Mouse (Mus musculus) MN1 (cell line): ENCODE results near the gene Apba2.

Experiments
- DNase-seq: peaks from one replicate; pipeline ENCODE4 v3.0.0-alpha.2; 2016; ENCODE audit warnings: low spot score

Apba2 gene

DNA sequence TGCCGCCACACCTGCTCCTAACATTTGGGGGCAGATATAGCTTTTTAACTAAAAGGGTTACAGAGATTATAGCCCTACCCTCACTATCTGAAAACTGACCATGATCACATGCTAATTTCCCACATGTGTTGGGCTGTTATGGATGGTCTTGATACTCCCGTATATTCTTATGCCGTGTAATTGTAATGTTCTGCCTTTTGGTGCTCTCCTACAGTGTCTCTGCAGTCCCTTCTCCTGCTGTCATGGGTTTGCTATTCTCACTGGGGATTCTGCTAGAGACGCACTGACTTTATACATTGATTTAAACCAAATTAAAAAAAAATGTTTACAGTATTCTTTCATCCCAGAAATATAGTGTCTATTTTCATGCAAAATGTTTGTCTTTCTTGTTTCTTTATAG, 157.4 kb downstream of the Apba2 start:
- no peak for DNase-seq

DNA sequence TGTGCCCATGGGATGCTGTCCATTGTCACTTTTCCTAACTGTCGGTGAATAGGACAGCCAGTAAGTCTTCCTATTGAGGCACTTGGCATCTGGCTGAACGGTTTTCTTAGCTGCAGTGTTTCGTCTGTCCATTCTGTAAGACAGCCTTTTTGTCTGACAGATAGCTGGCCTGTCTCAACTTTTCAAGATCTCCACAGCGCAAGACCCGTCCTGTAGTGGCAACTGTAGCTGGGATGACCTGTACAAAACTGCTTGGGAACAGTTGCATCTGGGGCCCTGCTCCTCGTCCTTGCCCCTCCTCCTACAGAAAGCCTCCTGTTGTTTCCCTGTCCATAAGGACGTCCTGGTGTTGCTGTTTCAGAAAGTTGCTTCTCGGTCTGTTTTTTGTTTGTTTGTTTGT, 157.8 kb downstream of the Apba2 start:
- no peak for DNase-seq

DNA sequence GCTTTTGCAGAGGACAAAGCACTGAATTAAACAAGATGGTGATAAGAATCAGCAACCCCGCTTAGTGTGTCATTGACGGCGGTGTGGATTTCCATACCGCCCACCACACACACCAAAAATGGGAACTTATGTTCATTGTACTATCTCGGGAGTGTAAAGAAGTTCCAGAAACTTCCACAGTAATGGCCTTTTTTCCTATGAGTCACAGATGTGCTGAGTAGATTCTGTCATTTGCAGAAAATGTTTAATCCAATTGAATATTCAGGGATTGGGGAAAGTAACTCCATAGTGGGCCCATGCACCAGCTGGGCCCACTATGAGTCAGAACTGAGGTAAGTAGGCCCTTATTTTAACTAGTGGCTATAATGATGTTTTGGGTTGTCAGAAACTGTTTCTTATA, 161.0 kb downstream of the Apba2 start:
- no peak for DNase-seq

DNA sequence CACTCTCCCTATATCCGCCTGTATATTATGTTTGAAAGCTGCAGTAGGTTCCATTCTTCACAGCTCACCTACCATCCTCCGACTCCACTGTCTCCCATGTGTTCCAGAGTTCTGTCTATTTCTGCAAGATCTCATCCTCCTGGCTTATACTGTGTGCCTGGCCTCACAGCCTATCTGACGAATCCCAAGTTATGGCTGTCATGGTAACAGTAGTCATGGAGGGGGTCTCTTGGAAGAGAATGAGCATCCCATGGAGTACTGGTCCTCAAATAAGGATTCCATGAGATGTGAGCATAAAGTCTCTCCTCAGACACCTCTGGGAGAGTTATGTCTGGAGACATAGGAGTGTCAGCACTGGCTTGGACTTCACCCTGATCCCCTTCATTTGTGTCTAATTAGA, 162.1 kb downstream of the Apba2 start:
- DNase-seq: no peak

DNA sequence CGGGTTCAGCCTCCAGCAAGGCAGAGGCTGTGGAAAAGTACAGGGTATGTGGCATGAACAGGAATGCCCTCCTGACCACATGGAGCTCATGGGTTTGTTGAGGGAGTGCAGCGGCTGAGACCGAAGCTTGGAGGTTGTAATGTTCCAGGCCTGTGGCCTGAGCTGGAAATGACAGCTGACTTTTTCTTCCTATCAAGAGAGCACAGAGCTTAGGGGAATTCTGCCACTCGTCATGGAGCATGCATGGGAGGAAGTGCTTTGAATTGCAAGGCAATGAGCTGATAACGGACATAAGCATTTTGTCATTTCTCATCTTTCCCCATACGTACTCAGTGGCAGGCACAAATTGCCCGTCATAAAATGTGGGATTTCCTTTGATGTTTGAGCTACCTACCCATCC, 163.6 kb downstream of the Apba2 start:
- DNase-seq: no peak

DNA sequence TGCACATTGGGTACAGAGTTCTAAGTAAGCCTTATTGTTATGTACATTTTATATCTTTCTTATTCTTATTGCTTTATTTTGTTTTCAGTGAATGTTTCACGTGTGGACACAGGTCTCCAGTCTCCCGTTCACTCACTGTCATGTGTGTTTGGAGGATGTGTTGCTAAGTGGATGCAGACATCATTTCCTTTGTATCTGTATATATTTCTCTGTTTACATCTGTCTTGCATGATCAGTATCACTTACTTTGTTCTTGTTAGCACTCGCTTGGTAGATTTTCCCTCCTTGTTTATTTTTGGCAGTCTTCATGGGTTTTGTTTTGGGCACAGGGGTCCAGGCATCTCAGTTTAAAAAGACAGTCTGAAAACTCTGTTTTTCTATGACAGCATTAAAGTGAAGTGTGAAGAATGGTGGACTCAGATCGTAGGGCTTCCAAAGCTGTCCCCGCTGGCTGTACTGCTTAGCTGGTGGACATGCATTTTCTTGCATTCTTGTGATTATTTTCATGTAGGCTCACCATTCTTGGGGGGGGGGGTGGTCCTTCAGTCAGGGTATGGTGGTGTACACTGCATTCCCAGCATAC, 164.3 kb downstream of the Apba2 start:
- DNase-seq: no peak

DNA sequence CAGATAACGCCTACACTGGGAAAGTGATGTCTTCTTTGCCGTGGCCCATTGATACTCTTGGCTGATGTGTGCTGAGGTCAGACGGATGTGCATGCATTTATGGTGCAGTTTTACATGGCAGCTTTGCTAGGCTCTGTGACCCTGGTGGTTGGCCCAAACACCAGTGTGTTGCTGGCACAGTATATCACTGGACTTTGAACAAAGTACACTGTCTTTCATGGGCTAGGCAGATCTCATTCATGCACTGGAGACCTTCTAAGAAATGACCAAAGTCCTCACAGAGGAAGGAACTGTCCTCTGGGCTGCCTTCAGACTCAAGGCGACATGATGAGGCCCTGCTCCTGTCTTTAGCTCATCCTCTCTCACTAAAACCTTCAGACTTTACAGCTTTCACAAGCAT, 166.5 kb downstream of the Apba2 start:
- DNase-seq: no peak

DNA sequence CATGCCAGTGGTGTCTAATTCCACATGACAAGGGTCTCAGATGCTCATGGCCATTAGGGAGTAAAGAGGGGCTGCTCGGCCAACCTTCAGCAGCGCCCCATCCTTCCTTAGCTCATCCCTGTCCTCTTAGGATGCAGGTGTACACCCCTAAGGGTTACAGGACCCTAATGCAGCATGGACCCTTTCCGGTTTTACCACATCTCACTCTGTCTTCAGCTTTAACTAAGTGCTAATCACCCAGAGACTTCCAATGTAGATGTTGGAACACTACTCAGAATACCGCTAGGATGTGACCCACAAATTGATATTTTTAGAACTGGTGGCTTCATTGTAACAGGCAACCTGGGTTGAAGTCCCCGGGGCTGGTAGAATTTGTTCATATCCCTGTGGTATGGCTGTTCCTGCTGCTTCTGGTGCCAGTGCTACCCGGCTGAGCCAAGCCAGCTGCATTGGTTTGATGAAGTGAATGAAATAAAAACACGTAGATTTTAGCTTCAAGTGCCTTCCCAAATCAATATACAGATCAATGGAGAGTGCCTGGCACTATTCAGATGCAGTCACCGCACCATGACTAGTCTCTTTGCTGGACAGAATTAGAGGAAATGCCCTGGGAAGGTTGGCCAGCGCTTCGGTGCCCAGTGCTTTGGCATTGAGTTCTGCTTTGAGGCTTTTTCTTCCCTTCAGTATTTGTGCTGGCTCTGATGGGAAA, 178.4 kb downstream of the Apba2 start:
- DNase-seq: no peak

DNA sequence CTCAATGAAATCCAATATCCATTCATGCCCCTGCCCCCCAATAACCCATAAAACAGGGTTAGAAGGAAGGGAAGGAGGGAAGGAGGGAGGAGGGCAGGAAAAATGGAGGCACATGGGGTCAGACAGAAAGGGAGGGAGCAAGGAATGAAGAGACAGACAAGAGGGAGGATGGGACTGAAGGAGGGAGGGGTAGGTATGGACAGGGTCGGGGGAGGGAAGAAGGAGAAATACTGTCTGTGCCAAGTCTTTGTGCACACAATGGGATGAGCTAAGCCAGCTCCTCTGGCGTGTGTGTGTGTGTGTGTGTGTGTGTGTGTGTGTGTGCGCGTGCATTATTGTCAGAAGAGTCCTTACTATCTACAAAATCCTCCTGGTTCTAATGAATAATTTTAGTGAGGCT, 183.4 kb downstream of the Apba2 start:
- DNase-seq: no peak

DNA sequence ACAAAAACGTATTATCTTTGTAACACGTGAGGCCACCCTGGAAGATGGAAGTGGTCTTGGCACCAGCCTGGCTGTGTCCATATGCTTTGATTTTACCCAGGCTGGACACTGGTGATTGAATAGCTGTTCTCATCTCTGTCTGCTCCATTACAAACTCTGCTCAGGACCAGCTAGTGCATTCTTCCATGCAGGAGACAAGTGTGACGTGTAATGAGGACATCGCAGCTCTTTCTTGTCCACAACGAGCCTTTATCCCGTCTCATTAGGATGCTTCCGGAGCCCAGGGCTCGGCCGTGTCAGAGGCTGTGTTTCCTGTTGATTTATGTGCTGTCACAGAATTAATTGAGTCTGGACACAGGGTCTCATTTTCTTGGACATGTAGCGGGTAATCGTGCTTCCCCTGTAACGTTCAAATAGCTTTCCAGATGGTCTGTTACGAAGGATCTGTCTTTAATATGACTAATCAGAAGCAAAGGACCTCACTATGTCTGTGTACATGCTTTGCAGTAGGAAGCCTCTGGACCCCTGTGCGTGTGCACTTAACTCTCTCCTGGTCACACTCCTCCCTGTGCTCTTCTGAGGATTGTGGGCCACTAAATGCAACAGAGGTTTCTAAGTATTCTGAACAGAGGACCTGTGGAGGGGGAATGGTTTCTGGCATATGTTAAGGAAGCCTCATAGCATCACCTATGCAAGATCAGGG, 186.8 kb downstream of the Apba2 start:
- DNase-seq: no peak

DNA sequence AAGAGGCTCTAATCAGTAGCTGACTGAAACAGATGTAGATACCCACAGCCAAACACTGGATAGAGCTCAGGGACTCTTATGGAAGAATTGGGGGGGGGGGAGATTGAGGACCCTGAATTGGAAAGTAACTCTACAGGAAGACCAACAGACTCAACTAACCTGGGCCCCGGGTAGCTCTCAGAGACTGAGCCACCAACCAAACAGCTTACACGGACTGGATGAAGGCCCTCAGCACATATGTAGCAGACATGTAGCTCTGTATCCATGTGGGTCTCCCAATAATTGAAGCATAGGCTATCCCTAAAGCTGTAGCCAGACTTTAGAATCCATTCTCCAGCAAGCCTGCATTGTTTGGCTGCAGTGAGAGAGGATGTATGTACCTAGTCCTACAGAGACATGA, 190.3 kb downstream of the Apba2 start:
- no peak for DNase-seq

DNA sequence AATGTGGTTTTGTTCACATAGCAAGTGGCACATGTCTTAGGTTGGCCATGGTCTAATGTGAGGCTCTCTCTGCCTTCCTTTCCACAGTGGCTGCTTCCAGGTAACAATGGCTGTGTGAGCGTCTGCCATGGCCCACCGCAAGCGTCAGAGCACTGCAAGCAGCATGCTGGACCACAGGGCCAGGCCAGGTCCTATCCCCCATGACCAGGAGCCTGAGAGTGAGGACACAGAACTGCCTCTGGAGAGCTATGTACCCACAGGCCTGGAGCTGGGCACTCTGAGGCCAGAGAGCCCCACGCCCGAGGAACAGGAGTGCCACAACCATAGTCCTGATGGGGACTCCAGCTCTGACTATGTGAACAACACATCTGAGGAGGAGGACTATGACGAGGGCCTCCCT, 193.4 kb downstream of the Apba2 start:
- DNase-seq: no peak

DNA sequence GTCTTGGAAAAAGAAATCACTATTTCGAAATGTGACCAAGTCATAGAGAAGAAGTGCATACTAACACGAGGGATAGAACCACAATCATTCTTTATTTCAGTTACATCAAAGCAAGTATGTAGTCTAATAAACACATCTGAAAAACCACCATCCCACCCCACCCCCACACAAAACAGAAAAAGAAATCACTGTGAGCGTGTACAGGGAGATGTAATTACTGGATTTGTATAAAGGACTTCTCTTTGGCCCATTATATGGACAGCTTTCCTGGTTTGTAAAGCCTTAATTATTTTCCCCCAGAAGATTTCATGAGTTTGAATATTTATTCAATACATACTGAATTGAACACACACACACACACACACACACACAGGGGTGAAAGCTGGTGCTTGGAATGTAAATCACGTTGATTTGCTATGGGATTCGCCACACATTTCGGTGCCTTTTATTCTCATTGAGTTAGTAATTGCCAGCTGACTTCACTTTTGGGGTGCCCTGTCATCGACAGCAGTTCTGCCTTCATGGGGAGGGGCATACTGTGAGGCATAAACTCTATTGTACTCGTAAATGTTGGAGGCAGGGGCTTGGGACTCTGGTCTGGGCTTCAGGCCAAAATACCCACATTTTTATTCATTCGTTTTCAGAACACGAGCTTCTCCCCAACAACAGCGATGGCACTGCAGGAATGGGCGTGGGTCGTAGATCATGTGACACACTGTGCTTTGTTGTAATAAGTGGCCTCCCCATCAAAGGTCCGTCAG, 195.2 kb downstream of the Apba2 start:
- no peak for DNase-seq

DNA sequence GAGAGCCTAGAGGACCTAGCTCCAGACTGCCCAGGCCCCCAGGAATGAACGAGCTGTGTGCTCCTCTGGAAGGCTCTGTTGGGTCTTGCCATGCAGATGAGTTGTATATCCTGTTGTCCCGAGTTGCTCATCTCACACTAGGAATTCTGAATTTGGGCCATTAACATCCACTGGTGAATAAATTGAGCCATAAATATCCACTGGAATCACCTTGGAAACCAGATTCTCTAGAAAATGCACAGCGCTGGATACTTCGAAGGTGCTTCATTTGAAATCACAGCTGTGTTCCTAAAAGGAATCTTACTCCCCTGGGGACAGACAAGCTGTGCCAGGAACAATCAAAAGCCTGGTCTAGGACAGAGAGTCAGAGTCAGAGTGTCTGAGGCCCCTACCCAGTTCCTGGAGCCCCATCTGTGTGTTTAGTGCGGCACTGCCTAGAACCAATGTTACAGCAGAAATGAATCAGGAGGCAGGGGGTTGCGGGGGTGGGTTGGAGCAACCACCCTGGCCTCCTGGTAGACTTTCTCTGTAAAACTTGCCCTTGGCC, 196.4 kb downstream of the Apba2 start:
- no peak for DNase-seq

DNA sequence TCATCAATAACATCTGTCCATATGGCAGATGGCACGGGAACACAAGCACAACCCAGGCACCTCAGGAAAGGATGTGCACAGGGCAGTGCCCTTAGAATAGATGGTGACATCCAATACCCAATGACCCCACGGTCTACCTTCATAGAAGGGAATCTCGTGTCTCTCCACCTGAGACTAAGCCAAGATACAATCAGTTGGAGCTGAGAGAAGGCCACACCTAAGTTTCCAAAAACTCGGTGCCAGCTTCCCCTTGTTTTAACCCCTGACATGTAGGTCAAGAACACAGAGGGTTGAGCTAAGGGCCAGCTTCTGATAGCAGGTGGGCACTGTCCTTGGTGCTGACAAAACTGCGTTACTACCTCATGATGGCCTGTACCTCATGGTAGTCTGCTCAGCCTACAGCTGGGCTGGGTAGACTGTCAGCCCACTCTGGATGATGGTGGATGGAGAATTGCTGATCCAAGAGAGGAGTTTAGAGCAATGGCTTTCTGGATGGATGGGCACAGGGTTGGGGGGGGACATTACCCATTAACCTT, 202.6 kb downstream of the Apba2 start:
- no peak for DNase-seq

DNA sequence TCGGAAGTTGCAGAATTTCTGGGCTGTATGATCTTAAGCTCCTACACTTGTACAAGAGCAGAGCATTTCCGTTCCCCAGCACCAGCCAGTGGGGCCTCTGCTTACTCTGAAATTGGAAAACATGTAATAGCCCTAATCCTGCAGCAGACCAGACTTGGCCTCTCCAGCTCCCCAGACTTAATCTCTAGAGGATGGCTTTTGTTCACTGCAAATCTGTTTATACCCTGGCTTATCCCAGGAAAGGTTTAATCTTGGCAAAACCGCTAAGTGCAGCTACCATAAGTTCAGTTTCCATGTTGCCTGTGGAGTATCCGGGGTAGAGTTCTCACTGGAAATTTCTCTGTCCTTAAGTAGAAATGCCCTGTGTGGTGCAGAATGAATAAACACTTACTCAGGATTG, 206.7 kb downstream of the Apba2 start:
- DNase-seq: no peak

DNA sequence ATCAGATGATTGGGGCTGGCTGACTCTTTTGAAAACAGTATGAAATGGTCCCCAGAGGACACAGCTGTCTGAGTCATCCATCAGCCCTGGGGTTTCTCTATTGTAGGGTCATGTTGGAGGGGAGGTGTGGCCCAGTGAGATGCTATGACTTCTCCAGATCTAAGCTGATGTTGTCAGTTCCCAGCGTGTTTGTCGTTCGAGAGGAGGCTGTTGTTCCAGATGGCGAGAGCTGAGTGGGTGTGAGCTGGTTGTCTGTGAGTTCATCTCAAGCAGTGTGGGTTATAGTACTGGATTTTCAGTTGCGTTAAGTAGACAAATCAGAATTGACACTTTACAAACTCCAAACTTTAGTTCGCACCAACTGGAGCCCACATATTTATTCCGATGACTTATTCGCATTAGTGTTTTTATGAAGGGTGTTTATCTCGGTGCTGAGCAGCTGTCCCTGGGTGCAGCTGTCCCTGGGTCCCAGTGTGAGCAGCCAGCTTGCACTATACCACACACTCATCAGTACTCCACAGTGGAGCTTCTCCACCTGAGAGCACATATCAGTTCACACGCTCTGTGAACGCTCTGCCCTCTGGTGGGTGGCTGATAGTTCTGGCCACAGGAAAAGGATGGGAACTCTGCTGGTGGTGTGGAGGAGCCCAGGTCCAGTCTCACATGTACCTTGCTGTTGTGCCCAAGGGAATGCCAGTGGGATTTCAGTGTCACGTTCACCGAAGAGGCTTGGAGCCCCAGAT, 208.2 kb downstream of the Apba2 start:
- no peak for DNase-seq

DNA sequence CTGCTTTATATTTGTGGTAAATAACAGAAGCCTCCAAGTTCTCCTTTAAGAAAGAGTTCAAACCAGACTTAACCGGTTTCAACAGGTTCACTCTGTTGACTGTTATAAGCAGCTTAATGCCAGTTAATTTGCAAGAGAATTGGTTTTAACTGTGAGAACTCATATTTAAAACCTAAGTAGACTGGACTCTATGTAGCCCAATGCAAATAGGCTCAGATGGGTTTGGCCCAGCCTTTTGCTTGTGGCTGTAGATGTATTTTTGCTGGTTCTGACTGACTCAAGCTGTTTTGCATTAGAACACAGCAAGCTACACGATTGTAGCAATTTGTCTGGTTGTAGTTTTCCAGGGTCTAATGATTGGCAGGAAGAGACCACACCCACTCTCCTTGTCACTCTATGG, 214.8 kb downstream of the Apba2 start:
- no peak for DNase-seq

DNA sequence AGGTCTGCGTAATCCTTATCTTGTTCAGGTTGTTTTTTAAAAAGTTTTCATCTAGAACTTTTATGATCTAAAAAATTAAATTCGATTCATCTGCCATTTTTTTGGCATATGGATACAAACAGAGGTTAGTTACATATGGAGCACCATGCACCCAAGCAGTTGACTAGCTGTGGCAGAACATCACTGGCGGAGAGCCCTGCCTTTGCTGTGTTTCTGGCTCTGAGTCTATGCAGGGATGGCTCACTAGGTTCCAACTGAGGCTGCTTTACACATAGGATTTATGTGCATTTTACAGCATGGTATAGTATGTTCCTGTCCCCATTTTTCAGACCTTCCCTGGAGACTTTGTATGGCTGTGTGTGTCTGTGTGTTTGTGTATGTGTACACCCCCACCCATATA, 221.8 kb downstream of the Apba2 start:
- no peak for DNase-seq

DNA sequence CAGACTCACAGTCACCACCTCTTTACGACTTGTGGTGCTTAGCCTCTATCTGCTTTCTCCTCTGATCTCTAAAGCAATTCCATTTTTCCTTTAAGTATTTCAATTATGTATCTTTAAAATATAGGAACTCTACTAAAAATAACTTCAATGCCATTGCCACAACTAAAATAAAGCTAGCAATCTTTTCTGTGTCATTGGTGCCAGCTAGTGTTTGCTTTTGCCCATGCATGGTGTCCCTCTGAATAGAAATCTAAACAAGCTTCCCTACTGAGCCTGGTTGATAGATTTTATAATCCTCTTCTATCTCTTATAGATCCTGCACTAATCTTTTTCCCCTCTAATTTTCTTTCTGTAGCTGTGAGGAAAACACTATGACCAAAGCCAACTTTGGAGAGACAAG, 222.9 kb downstream of the Apba2 start:
- DNase-seq: no peak

DNA sequence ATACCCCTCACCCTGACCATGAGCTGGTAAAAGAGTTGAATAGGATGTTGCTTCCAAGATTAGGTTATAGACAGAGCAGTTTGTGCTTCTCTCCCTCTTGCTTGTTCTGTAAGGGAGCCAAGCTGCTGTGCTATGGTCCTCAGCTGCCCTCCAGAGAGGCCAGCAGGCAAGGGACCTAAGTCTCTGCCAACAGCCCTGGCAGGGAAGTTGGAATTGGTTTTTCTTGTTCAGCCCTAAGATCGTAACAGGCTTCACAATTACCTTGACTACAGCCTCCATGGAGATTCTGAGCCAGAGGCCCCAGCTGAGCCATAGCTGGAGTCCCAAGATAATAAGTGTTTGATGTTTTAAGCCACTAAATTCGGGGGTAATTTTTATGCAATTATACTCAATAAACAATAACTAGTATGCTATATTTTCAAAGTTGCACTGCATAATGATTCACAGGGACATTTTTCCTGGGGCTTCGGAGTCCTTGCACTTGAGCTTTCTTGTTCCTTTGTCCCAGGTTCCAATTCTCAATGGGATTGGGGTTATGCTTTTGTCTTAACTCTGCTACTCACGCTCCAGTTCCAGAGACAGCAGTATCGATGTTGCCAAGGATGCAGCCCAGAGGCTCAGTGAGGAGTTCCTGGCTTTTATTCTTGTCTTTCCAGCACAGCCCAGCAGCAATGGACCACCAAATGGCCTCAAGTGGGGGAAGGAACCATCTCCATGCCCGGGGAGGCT, 224.6 kb downstream of the Apba2 start:
- DNase-seq: no peak
